Mouse (Mus musculus) fat pad, adult 2 months (tissue): ENCODE measurements around the gene Cadm2.

Experiments used
- DNase-seq: peaks from one replicate; pipeline ENCODE4 v3.0.0-alpha.2; 2011; ENCODE audit warnings: low read depth, low spot score; ENCODE audit errors: extremely low read depth

Cadm2 gene

DNA sequence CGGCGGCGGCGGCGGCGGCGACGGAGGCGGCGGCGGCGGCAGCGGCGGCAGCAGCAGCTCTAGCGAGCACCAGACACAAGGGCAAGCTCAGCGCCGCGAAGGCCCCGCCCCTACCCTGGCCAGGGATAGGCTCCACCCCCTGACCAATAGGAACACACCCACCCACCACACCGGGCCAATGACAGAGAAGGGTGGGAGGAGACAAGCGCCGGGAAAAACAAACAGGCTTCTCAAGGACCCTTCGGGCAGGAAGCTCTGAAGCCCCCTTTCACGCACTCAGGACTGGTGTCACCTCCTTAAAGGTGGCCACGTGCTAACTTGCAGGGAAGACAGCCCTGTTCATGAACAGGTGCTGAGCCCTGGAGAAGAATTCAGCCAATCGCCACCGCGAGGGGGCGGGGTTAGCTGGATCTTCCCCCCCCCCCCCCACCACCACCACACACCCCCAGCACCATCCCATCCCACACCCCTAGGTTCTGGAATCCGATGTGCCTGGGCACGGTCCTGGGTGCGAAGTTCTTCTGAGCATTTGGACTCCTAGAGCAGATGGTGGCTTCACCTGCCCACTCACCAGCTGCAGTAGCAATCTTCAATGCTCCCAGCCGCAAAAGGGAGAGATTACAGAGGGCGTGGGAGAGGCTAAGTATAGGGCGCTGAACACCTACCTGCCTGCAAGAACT lies at the start of gene Cadm2:
Gene Cadm2 (minus strand): TSS at position 83 of the 680 bp plus-strand sequence.
- DNase-seq: no peak

DNA sequence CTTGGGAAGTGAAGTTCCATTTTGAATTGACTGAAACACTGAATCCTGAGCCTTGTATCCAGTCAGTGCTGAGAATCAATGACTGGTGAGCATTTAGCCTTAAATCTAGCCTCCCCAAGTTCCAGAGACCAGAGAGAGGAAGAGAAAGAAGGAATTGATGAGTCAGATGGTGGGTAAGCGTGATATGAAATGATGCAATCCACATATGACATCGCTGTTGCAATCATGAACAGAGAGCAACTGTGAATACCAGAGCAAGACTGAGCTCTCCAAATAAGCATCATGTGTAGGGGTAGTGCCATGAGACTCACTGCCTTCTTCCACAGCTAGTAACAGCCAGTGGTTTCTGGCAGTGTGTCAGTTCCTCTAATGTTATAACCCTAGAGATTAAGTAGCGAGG lies 26.2 kb upstream of the Cadm2 start:
- DNase-seq: no peak

DNA sequence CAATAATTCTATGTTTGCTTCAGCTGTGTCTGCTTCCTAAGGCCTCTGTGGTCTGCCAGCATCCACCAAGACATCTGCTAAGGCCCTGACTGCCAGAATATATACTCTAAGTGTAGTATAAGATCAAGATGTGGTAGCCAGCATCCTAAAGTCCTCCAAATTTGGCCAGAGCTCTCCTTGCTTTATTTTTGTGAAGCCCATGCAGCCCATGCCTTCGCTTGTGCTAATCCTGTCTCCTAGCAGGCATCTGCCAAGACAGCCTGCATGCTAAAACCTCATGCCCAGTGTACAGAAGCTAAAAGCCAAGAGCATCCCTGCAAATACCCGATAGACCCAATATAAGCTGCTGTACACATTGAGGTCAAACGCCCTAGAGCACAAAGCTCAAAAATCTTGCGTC lies 22.9 kb upstream of the Cadm2 start:
- DNase-seq: no peak

DNA sequence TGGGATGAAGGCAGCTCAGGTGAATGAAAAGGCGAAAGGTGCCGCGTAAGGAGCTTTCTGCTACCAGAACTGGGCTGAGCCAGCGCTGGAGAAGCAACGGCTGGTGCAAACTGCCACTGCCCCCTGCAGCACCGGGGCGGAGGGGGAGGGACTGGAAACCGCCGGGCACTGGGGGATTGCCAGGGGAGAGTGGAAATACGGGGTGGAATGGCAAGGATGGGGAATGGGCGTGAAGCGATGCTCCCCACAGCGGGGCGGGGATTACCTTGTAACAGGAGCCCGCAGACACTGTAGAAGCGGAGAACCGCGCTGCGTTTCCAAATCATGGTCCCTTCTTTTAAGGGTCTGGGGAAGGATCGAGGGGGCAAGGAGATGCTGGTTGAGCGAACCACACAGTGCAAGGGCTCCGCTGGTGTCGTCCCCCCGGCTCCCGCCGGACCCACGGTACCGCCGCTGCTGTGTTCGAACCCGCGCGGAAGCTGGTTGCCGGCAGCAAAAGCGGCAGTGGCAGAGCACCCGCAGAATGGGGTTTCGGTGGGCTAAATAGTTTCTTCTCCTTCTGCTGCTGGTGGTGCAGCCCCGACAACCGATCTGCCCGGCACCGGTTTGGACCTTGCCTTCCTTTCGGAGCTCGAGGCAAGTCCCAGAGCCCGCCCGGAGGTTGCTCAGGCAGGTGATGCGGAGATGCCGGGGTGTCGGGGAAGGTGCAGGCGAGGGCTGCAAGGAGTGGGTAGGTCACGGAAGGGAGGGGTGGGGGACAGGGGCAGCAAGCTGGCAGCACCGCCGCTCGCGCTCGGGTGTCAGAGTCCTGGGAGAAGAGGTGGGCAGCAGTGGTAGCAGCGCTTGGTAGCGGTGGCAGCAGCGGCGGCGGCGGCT lies 564 bp downstream of the Cadm2 start:
- DNase-seq: no peak

DNA sequence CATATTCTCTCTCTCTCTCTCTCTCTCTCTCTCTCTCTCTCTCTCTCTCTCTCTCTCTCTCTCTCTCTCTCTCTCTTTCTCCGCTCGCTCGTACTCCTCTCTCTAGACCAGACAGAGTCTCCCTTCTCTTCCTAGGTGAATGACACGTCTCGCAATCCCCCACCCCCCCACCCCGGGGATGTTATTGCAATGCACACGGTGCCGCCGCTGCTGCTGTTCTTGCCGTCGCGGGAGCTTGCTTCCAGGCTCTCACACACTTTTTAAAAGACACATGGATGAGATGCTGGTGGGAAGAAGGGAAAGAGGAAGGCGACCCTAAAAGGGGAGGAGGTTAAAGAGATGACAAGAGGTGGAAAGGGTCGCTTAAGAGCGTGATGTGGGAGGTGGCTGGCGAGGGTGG lies 1.3 kb downstream of the Cadm2 start:
- DNase-seq: no peak

DNA sequence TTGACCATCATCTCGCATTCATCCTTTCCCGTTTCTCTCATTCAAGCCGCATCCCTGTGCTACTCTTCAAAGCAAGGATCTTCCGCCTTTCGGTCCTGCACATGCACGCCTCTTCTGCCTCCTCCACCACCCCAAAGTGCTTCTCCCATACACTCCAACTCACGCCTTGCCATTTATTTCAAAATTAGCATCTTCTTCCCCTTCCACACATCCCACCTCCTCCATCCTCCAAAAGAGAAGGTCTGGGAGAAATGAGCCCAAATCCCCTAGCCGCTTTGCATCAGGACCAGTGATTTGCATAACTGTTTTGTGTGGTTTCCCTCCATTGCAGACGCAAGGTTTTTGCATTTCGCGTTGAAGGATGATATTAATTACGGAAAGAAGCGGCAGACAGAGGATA lies 1.9 kb downstream of the Cadm2 start:
- no peak for DNase-seq

DNA sequence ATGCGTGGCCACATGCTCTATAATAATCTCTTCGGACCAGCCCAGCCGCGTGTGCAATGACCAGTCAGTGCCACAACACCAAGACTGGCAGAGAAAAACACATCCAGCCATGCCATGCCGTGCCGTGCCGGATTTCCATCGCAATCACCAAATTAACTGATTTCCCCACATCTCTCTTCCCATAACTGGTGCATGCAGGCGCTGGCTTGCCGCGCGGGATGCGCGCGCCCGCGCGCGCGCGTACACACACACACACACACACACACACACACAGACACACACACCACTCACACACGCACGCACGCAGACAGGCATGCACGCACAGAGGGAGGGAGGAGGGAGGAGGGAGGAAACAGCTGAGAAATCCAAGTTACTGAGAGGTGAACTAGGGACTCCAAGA lies 2.9 kb downstream of the Cadm2 start:
- no peak for DNase-seq

DNA sequence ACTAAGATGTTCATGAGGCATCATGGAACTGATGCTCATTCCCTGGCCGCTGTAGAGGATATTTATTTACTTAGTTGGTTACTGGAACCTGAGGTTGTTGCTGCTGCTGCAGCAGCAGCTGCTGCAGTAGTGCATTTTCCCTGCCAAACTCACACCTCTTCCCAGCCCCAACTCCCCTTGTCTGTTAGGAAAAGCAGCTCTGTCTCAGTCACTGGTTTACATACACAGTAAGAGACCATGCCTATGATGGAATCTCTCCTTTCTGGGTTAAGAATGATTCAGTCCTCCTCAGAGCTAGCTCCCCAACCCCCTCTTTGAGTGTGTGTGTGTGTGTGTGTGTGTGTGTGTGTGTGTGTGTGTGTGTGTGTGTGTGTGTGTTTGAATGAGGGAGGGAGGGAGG lies 3.5 kb downstream of the Cadm2 start:
- no peak for DNase-seq

DNA sequence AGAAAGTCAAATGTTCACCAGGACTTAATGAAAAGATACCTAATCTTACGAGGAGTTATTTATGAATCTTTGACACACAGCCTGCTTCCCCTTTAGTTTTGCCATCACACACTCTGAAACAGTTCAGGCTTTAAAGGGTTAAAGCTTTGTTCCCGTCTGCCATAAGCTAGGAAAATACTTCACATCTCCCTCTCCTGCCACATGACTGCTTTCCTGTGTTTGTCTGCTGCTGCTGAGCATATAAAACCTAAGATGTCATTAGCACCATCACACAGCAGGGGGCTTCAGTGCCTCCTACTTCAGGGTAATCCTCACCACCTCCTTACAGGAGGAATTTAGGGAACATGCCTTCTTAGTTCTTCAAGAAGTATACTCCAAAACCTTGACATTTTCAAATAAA lies 6.8 kb downstream of the Cadm2 start:
- DNase-seq: no peak

DNA sequence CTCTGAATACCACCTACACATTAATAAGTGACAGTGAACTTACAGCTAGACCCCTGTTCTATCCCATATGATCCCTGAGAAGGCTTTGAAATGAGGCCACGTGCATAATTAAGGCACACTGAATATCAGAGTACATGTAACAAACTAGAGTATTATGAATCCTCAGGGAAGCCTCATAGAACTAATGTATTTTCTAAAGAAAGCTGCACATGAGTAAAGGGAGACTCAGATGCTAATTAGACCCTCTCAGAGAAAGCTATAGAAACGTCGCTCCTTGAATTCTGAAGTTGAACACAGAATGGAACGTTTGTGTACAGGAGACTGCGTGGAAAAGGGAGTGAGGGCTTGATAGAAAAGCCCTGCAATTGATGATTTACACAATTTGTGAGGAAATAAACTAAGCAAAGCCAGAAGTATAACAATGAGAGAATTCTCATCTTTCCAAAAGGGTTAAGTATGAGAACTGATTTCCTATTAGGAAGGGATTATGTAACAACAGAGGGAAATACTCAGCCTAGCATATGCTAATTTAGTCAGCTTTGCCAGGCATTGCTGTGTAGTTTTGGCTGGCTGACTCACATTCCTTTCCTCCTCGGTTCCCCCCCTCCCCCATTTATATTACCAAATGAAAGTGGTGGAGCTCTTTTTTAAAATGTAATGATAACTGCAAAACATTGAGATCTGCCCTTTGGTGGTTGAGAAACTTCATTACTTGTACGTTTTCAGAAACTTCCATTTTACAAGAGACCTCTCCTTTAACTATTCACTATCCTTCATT lies 9.6 kb downstream of the Cadm2 start:
- DNase-seq: no peak

DNA sequence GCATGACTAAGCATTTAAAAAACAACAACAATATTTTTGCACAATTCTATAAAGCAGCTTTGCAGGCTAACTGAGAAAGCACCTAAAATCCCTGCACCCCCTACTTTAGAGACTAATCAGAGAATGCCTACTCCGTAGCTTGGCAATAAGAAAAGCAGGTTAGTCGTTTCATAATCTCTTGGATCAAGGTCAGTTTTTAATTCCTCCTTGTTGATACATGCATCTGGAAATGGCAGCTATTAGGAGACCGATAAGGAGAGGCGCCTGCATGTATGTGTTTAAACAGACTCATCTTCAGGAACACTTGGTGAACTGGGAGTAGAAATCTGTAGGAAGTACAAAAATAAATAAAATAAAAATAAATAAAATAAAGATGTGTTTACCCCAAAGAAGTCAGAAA lies 11.6 kb downstream of the Cadm2 start:
- DNase-seq: no peak

DNA sequence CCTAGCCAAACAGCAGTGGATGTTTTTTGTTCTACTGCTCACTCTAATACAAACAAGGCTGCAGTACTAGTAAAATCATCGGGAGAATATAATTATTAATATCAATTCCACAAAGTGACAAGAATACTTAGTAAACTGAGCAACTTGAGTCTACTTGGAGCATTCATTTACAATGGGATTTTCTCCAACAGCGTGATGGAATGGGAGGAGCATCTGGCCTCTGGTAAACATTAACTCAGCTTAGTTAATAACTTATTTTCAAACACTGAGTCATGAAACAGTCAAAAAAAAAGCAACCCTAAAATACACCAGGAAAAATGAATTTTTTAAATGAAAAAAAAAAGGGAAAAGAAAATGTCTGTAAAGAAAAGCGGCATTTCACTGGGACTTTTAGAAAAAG lies 12.2 kb downstream of the Cadm2 start:
- DNase-seq: no peak

DNA sequence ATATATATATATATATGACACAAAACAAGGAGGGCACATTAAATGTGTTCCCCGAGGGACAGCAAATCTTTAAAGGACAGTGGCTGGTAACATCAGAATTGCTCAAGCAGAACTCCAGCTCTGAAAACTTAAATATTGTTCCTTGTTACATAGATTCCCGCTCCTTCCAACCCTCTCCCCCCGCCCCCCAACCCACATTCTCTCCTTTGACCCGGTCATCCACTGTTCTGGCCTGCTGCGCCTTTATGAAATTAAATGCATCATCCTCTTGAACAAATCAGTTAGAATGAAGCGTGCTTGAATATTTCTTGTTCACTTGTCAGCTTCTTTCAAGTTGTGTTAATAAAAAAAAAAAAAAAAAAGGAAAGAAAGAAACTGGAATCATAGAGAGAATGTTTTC lies 15.0 kb downstream of the Cadm2 start:
- no peak for DNase-seq

DNA sequence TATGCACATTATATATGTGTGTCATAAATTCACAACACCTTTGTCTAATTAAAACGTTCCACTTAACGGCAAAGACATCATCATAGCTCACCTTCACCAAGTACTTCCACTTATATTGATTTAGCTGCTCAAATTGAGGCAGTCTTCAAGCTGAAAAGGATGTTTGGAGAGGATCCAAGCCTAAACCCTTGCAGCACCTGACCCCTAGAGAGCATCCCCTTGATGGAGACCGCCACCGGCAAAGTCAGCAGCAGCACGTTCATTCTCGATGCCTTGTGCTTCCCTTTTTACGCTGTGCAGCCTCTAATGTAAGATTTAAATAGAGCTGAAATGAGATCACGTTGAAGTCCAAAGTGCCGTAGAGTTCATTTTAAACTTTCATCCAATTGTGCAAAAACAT lies 20.7 kb downstream of the Cadm2 start:
- no peak for DNase-seq

DNA sequence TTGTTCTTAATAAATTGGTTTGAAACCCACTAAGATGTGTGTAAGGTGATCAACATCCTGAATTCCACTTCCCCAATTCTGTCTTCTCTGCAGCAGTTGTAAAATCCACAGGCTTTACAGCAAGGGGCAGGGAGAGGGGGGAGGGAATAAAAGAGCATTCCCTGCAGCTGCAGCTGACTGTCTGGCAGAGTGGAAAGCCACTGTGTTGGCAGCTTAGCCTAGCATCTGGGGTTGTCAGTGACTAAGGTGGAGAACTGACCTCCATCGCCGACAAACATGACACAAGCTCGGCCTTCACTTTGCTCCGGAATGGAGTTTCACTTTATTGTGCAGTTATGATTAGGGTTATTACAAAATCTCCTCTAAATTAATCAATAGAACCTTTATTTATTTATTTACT lies 21.9 kb downstream of the Cadm2 start:
- DNase-seq: no peak

DNA sequence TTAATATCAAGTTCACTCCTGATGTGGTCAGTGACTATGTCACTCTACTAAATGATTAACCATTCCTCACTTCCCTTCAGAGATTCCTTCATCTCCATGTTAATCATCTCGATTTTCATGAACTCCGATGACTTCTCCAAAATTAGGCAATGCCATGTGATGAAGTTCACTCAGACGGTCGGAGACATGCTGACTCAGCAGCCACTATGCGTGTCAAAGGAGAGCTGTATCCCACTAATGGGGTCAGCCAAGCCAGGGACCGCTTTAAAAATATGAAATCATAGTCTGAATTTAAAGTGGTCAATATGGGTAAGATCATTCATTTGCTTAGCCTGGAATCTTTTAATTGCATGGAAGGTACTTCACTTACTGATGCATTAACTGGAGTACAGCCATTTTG lies 29.7 kb downstream of the Cadm2 start:
- DNase-seq: no peak

DNA sequence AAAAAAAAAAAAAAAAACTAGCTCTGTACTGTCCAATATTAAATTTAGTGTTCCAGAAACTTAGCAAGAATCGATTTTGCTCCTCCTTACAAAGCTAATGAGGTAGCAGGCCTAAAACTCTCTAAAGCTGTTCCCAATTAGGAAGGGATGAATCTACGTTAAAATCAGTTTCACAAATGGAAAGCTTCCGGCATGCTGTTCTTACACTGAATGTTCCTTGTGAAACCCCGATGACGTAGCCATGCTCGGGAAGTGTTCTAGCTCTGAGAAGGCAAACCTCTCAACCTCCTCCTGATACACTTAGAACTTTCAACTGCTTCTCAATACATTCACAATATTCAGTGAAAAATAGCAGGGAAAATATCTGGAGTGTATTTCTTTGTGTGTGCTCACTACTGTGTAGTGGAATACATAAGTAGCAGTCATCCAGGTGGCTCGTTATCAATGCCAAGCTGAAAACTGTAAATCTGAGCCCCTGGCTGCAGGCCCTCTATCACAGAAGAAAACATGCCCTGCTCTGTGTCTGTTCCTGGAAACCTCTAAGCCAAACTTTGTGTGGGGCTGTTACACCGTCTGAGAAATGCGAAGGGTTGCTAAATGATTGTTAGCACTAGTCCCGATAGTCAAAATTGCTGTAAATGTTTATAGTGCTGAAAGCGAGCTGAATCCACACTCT lies 41.7 kb downstream of the Cadm2 start:
- DNase-seq: no peak

DNA sequence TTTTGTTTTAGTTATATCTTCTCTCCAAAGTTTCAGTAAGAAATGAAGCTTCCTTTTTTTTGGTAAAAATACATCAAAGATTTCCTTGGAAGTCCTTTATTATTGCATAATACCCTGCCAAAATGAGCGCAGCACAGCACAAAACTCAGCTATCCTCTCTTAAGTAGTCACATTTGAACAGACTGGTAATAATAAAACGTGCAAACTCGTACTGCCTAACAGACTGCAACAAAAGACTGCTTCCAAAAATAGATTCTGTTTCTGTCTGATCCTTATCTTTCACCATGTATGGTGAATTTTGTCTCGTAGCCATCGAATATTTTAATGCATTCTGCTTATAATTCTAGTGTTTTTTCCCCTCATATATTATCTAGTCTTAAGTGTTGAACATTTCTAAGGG lies 45.2 kb downstream of the Cadm2 start:
- no peak for DNase-seq

DNA sequence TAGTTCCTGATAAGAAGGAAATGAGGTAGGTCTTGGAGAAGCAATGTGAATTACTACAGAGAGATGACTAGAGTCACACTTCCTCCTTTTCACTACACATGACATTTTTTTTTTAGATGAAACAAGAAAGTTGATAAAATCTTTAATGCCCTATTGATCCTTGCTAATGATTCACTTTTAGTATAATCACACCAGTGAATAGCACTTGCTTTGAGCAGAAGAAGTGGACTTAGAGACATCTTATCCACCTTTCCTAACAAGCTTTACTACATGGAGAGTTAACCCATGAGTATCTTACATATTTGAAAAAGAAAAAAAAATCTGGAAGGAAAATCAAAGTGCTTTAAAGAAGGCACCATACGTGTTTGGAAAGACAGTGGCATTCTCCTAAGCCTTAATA lies 93.7 kb downstream of the Cadm2 start:
- no peak for DNase-seq

DNA sequence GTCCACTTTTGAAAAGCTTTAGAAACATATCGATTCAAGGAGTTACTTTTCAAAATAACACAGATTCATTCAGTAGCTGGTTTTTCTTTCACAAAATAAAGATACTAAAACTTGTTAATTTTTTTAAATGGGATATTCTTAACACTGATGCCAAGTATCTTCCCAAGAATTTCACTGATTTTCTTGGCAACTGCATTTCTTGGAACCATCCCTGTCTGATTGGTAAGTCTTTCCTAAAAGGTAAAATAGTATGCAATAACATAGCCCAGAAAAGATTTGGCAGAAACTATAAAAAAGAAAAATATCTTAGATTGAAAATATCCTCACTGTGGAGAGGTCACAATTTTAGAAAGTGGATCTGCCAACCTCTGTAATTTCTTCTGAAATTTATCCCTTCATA lies 95.8 kb downstream of the Cadm2 start:
- no peak for DNase-seq

DNA sequence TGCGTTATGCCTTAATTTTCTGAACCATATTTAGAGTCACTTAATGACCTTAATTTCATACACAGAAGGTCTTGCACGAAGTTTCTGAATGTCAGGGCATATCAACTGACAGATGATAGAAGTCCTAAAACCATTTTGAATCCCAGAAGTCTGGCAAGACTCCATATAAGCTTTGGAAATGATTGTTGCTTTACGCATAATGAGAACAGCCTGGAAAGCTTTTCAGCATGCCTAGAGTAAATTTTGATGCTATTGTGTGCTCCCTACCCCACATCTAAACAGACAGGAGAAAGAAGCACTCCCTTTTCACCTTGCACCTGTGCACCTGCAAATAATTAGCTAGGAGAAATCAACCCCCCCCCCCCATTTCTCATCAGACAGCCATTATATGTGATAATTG lies 102.4 kb downstream of the Cadm2 start:
- DNase-seq: no peak
